Mouse (Mus musculus) mammary gland, adult 2 months (tissue): ENCODE data around the gene Ccdc182. TPM values are rescaled to one million over a fixed set of nuclear protein-coding genes. Genes with fewer than 3 reads are reported as not detected.

Source experiments
- polyA plus RNA-seq: library from polyadenylated mRNA; depleted of rRNA; stranded (reverse); fragments of >200 nt; gene quantifications from 2 replicates; pipeline ENCODE4 v1.2.3, GENCODE M21; 2012; ENCODE audit warnings: low replicate concordance; rRNA removed

Gene Ccdc182
- not detected in 2 replicates for polyA plus RNA-seq

DNA sequence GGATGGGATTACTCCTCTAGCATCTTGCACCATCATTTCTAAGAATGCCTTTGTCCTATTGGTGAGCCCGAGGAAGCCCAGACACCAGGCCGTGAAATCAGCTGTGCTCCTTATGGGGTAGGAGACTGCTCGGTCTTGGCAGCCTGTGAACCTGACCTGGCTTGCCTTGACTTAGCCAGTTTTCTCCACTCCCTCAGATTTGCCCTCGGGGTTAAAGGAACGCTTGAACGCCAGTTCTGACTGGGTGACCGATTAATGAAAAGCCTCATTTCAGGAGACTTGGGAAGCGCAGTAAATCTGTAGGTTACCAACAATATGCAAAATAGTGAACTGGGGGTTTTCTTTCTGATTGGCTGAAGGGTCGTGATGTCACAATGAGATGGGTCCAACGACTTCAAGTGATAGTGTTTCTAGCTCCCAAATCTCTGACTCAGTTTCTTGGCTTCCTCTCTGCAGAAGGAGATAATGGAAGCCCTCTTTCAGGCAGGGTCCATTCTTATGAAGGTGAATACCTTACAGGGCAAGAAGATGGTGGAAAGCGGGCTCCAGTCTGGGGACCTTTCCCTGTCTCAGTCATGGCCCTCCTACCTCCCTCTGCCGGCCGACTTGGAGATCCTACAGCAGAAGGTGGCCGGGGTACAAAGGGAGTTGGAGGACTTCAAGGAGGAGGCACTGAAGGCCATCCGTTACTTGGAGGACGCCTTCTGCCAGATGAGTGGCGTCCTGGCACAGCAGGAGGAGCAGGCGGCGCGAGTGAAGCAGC, at the start of gene Ccdc182:
Gene Ccdc182, plus strand, starts transcription at position 428 of the 763 bp plus-strand sequence.

Other genes starting within 250 kb of the Ccdc182 start
- gene Srsf1, start 246.7 kb upstream of the Ccdc182 start, polyA plus RNA-seq = 68.3 and 160 TPM in 2 replicates
- 15.1 and 28.3 TPM in 2 replicates for gene Vezf1, start 225.8 kb upstream of the Ccdc182 start, polyA plus RNA-seq
- gene Cuedc1, start 196.0 kb upstream of the Ccdc182 start, polyA plus RNA-seq = 40.3 and 40.6 TPM in 2 replicates
- 35.3 and 39.0 TPM in 2 replicates for gene Mrps23, start 89.7 kb upstream of the Ccdc182 start, polyA plus RNA-seq